8 mouse cellular contexts compared by ENCODE assay signal in the genomic region with DNA sequence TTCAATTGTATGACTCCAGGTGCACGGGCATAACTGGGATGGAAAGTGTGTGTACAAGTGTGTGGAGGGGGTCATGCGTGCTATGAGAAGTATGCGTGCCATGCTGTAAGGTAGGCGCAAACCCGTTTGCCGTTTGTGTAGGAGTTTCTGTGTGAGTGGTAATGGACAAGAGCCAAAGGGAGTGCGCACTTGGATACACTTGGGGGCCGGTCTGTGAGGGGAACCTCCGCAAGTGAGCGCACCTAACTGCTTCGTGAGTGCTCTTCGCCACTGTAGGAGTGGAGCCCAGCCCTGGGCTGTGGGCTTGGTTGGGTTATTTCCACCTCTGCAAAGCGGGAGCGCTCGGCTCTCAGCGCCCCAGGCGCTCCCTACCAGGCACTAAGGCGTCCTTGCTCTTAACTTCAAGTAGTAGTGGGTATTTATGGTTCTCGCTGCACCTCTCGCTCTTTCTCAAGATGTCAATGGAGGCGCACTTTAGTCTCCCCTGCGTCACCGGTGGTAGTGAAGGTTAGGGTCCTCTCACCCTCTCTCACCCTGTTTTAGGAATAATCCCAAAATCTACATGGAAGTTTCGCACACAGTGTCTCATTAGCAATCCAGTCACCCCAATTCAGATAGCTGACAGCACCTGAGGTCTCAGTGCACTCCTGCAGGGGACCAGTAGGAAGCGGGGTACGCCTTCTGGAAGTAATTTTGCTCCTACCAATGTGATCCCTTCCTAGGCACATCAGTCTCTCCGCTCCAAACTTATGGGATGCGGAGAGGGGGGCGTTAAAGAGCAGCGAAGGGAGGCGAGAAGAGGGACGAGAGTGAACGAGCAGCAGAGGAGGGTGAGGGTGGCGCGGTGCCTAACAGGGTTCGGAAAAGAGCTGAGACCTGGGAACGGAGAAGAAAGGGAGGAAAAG. TPM values are rescaled to one million over a fixed set of nuclear protein-coding genes. Genes with fewer than 3 reads are reported as not detected.
DNase-seq lines count a peak whose midpoint lies in the region; ATAC-seq and TF ChIP-seq lines count a peak whose summit lies in the region.

No protein-coding gene starts in this region.

- no peak for TF ChIP-seq POLR2A in heart, adult 2 months (IDR thresholded peaks at IDR 0.05; ENCODE audit: insufficient read depth, low read depth, low read length)
- TF ChIP-seq POLR2A in CH12.LX (IDR thresholded peaks at IDR 0.05; ENCODE audit: low read depth, low read length): no peak

- dilution Hi-C loops in CH12.LX (cut with MboI; ENCODE audit: extremely low pct_ligation_motif_present, extremely low pct_unique_long_range_greater_than_20kb, low sequenced_read_pairs): no loop called here

- intact Hi-C loops in heart, adult 2 months (cut with DNase I): loop anchor here (1.0 to 5.0 kb wide), 5 partner anchors 64 to 956 kb away; no protein-coding TSS in a partner anchor
- intact Hi-C loops in heart, postnatal 25 days (cut with DNase I): loop anchor here (5.0 to 10.0 kb wide), 2 partner anchors 556 to 964 kb away; no protein-coding TSS in a partner anchor

- under 1% methylated on average over 37 of the region's 37 CpGs for WGBS in heart, adult 2 months
- WGBS in heart, embryonic 16.5 days: under 1% methylated on average over 37 of the region's 37 CpGs
- WGBS in midbrain, embryonic 10.5 days: under 1% methylated on average over 37 of the region's 37 CpGs

- TF ChIP-seq EP300 in heart, adult 2 months (IDR thresholded peaks at IDR 0.05; ENCODE audit: insufficient read depth, low read depth, low read length): no peak
- TF ChIP-seq EP300 in CH12.LX (IDR thresholded peaks at IDR 0.05; ENCODE audit: low read length): no peak

- H3K27ac ChIP-seq in heart, adult 2 months: peak overlapping the region; percentile 97
- no peak overlapping the region for H3K27ac ChIP-seq in CH12.LX (ENCODE audit: insufficient read depth, low read depth)
- H3K27ac ChIP-seq in heart, embryonic 16.5 days (ENCODE audit: low read length): peak overlapping the region; percentile 100
- peak overlapping the region; percentile 99 for H3K27ac ChIP-seq in midbrain, embryonic 10.5 days (replicated peaks)

- H3K4me1 ChIP-seq in heart, adult 2 months (ENCODE audit: control insufficient read depth, insufficient read depth, low read length): peaks cover 4% of the 10 kb centered on the region
- peaks cover 3 to 43% of the 10 kb centered on the region in 2 experiments; a peak in 3 of 4 replicates for H3K4me1 ChIP-seq in CH12.LX (ENCODE audit: control insufficient read depth in 1 of 2, insufficient read depth in 2 of 2)
- H3K4me1 ChIP-seq in heart, embryonic 16.5 days (ENCODE audit: control insufficient read depth, insufficient read depth, low read length): peaks cover 31% of the 10 kb centered on the region
- peaks cover 65% of the 10 kb centered on the region for H3K4me1 ChIP-seq in midbrain, embryonic 10.5 days

- H3K4me2 ChIP-seq in CH12.LX (ENCODE audit: insufficient read depth, low read depth, poor library complexity, severe bottlenecking): peak overlapping the region; percentile 93
- H3K4me2 ChIP-seq in heart, embryonic 16.5 days (ENCODE audit: low read depth, low read length): peak overlapping the region; percentile 92

- no peak for TF ChIP-seq RAD21 in CH12.LX (IDR thresholded peaks at IDR 0.05; ENCODE audit: low read depth, low read length)

- H3K9ac ChIP-seq in heart, adult 2 months (ENCODE audit: low read depth, low read length): peak overlapping the region; percentile 53
- H3K9ac ChIP-seq in CH12.LX (ENCODE audit: insufficient read depth, low read depth): peak overlapping the region; percentile 12; the same call in 1 of the 2 replicates
- peak overlapping the region; percentile 77 for H3K9ac ChIP-seq in heart, embryonic 16.5 days (ENCODE audit: low read length)

- ATAC-seq in heart, embryonic 16.5 days (replicated peaks; ENCODE audit: extremely low read depth, insufficient read depth, low FRiP score): no peak

- no peaks in the 10 kb centered on the region; the same call in 1 of the 2 replicates for H3K79me2 ChIP-seq in heart, adult 2 months (replicated peaks; ENCODE audit: control insufficient read depth, insufficient read depth, low read length)
- peaks cover 31% of the 10 kb centered on the region for H3K79me2 ChIP-seq in CH12.LX (replicated peaks; ENCODE audit: control insufficient read depth, extremely low read depth, insufficient read depth, poor library complexity, severe bottlenecking)

- H3K9me3 ChIP-seq in CH12.LX (replicated peaks; ENCODE audit: low read length): no peaks in the 10 kb centered on the region
- H3K9me3 ChIP-seq in heart, embryonic 16.5 days (replicated peaks; ENCODE audit: control insufficient read depth, low read length): no peaks in the 10 kb centered on the region
- no peaks in the 10 kb centered on the region for H3K9me3 ChIP-seq in midbrain, embryonic 10.5 days (replicated peaks)

- peak; percentile 20; the same call in 1 of the 2 replicates for TF ChIP-seq CTCF in heart, adult 2 months (IDR thresholded peaks at IDR 0.05)
- TF ChIP-seq CTCF in CH12.LX (conservative IDR thresholded peaks at IDR 0.05 in 1 of 2, IDR thresholded peaks at IDR 0.05 in 1 of 2; ENCODE audit: low read depth in 2 of 2, low read length in 2 of 2): no peak

- in situ Hi-C loops in CH12.LX (cut with MboI; ENCODE audit: low pct_ligation_motif_present, low pct_unique_long_range_greater_than_20kb, low sequenced_read_pairs): loop anchor here (25.0 kb wide), 1 partner anchor 971 kb away; a partner anchor contains a TSS

- H3K36me3 ChIP-seq in heart, adult 2 months (ENCODE audit: control insufficient read depth, insufficient read depth, low read length): no peaks in the 10 kb centered on the region
- H3K36me3 ChIP-seq in CH12.LX (replicated peaks in 1 of 2; ENCODE audit: control insufficient read depth in 1 of 2, insufficient read depth in 1 of 2, low read length in 1 of 2): peaks cover 0 to 1% of the 10 kb centered on the region in 2 experiments
- H3K36me3 ChIP-seq in heart, embryonic 16.5 days (ENCODE audit: control insufficient read depth, insufficient read depth): no peaks in the 10 kb centered on the region
- H3K36me3 ChIP-seq in midbrain, embryonic 10.5 days: no peaks in the 10 kb centered on the region

- no peaks in the 10 kb centered on the region for H3K27me3 ChIP-seq in heart, adult 2 months (ENCODE audit: control insufficient read depth, insufficient read depth, low read length)
- H3K27me3 ChIP-seq in CH12.LX (replicated peaks): peaks cover 15% of the 10 kb centered on the region
- no peaks in the 10 kb centered on the region for H3K27me3 ChIP-seq in heart, embryonic 16.5 days (ENCODE audit: control insufficient read depth, insufficient read depth, low read length)
- H3K27me3 ChIP-seq in midbrain, embryonic 10.5 days (ENCODE audit: low read depth, poor library complexity, severe bottlenecking): peaks cover 5% of the 10 kb centered on the region; the same call in 1 of the 2 replicates

- DNase-seq in heart, adult 2 months: peak; percentile 69 to 73
- DNase-seq in heart, postnatal 25 days (ENCODE audit: low spot score): no peak
- peak; percentile 50 for DNase-seq in CH12.LX (ENCODE audit: extremely low read depth)
- DNase-seq in cerebellum, postnatal 14 days: peak; percentile 56 to 67
- peak; percentile 47 to 57 for DNase-seq in kidney, postnatal 25 days
- peak; percentile 62 for DNase-seq in midbrain, embryonic 10.5 days (ENCODE audit: low spot score)
- peak; percentile 69 for DNase-seq in thymus, postnatal 25 days

- H3K4me3 ChIP-seq in heart, adult 2 months: peak overlapping the region; percentile 88
- peak overlapping the region; percentile 74 to 82 (median 81) for H3K4me3 ChIP-seq in CH12.LX (replicated peaks in 1 of 3; ENCODE audit: low read depth in 2 of 3, low read length in 2 of 3, poor library complexity in 1 of 3)
- peak overlapping the region; percentile 97 for H3K4me3 ChIP-seq in heart, embryonic 16.5 days (ENCODE audit: low read length)
- peak overlapping the region; percentile 99 for H3K4me3 ChIP-seq in midbrain, embryonic 10.5 days

TF ChIP-seq in CH12.LX, 34 proteins besides CTCF, POLR2A, EP300 and RAD21:
- no peak for TF ChIP-seq CHD1 (IDR thresholded peaks at IDR 0.05; ENCODE audit: low read depth, low read length)
- TF ChIP-seq MAZ (IDR thresholded peaks at IDR 0.05; ENCODE audit: low read depth, low read length): no peak
- peak; percentile 20; the same call in 1 of the 2 replicates for TF ChIP-seq BHLHE40 (IDR thresholded peaks at IDR 0.05; ENCODE audit: low read depth, low read length)
- TF ChIP-seq PAX5 (IDR thresholded peaks at IDR 0.05; ENCODE audit: low read length): no peak
- no peak for TF ChIP-seq ETS1 (conservative IDR thresholded peaks at IDR 0.05; ENCODE audit: low read depth, low read length)
- TF ChIP-seq SIN3A (IDR thresholded peaks at IDR 0.05; ENCODE audit: low read length): peak; percentile 17; the same call in 1 of the 2 replicates
- TF ChIP-seq MEF2A (IDR thresholded peaks at IDR 0.05; ENCODE audit: borderline replicate concordance, low read depth, low read length): no peak
- TF ChIP-seq GABPA (IDR thresholded peaks at IDR 0.05; ENCODE audit: insufficient replicate concordance, low read depth, low read length): no peak
- TF ChIP-seq JUND (conservative IDR thresholded peaks at IDR 0.05; ENCODE audit: low read depth, low read length): no peak
- TF ChIP-seq ZC3H11A (IDR thresholded peaks at IDR 0.05; ENCODE audit: low read depth, low read length): no peak
- no peak for TF ChIP-seq TBP (conservative IDR thresholded peaks at IDR 0.05; ENCODE audit: low read depth, low read length)

RNA-seq across cellular contexts. Expression of a gene that starts 0.6 kb away (rescaled TPM):
- total RNA-seq in heart, adult 2 months (2021): 10 to 100 TPM; 40.7 to 42.0 TPM
- 21.8 and 27.1 TPM in 2 replicates for polyA plus RNA-seq in heart, adult 2 months (2012; rRNA removed)
- total RNA-seq in heart, postnatal 25 days (2021): 10 to 100 TPM; 40.2 to 49.9 TPM
- total RNA-seq in CH12.LX (2012; rRNA removed): 9.6 and 11.1 TPM in 2 replicates
- 2.0 and 3.7 TPM in 2 replicates for total RNA-seq in CH12.LX (2014; rRNA removed)
- polyA plus RNA-seq in CH12.LX (2012; ENCODE audit: insufficient read length, low read depth): 31.9 and 45.8 TPM in 2 replicates
- polyA plus RNA-seq in heart, embryonic 16.5 days (2015; fragmentation: Nextera tagmentation; extraction: Ambion mirVana): 20.6 and 22.6 TPM in 2 replicates
- 42.2 and 55.8 TPM in 2 replicates for polyA plus RNA-seq in midbrain, embryonic 10.5 days (2016; fragmentation: Nextera tagmentation; extraction: Ambion mirVana)

Comparison
In these comparisons a context has a peak if more than half of its experiments do, and no peak if none do; other contexts are left out.
1. H3K9ac ChIP-seq: peak in every context shown above with its lines; median percentile 77 in heart, embryonic 16.5 days; 53 in heart, adult 2 months; 12 in CH12.LX.